Mouse (Mus musculus): ENCODE measurements around the gene B3gnt3. TPM values are rescaled to one million over a fixed set of nuclear protein-coding genes. Genes with fewer than 3 reads are reported as not detected.
"Not testable (repeated sequence)": the region's sequence is repeated elsewhere in the genome, so short reads cannot be mapped to it uniquely, and the experiment has no call there.

Gene B3gnt3
- total RNA-seq (2012; rRNA removed) (0.10 and 0.19 TPM in 2 replicates), polyA plus RNA-seq (2012; ENCODE audit: insufficient read depth in 1 of 2, insufficient read length in 2 of 2, low read depth in 1 of 2, low replicate concordance in 2 of 2, missing spikeins in 1 of 2) (under 1 TPM in 1 of 2 experiments, not detected in 1; 0.84 TPM)

DNA sequence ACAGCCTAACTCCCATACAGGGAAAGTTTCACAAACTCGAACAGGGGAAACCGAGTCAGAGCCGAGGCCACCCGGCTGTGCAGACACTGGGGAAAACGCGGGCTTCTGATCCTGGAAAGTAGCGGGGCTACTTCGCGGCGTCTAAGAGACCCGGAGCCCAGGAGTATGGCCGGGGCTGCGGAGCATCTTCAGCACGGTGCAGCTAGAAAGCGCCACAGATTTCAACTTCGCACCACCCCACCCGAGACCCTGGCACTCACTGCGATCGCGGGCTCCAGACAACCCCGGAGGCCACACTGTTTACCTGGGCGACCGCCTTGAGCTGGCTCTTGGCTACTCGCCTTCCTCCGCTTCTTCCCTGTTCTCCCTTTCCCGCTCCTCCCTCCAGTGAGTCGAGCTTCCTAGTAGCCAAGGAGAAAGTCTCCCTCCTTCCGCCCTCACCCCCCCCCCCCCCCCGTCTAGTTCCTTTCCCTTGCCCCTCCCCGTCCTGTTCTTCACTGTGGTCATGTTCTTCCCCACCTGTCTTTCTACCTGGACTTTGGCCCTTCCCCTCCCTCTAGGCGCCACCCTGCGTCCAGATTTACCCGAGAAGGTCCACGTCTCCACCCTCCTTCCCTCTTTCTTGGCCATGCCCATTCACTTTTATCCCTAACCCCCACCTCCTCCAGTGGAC is at the start of gene B3gnt3:
TSS of gene B3gnt3 (minus strand) at position 376 of the 673 bp plus-strand sequence.
- Histone ChIP-seq H3K9ac (ENCODE audit: control insufficient read depth, low read depth, low read length, poor library complexity, severe bottlenecking) (peak within 1 kb of the TSS; percentile 51), H3K36me3 (ENCODE audit: control insufficient read depth in 1 of 2, insufficient read depth in 2 of 2, low read length in 2 of 2) (peaks cover 0 to 8% of the 10 kb centered on the region in 2 experiments; a peak in 2 of 4 replicates), H3K27me3 (ENCODE audit: control insufficient read depth in 1 of 2, insufficient read depth in 2 of 2, low read length in 2 of 2) (no peaks in the 10 kb centered on the region), H3K9me3 (replicated peaks; ENCODE audit: insufficient read depth, low read length) (no peaks in the 10 kb centered on the region), H3K4me3 (ENCODE audit: control insufficient read depth in 1 of 2, insufficient read depth in 1 of 2, low read depth in 2 of 2, low read length in 2 of 2) (peak within 1 kb of the TSS; percentile 45 to 47), H3K27ac (ENCODE audit: control insufficient read depth, low read depth, low read length) (peak within 1 kb of the TSS; percentile 39), H3K4me1 (ENCODE audit: control insufficient read depth in 1 of 2, insufficient read depth in 2 of 2, low read length in 2 of 2) (peaks cover 10 to 21% of the 10 kb centered on the region in 2 experiments), H3K79me2 (ENCODE audit: control insufficient read depth, insufficient read depth, low read length, poor library complexity) (no peaks in the 10 kb centered on the region)
- TF ChIP-seq GABPA (IDR thresholded peaks at IDR 0.05; ENCODE audit: low read depth, low read length) = no peak
- no peak for TF ChIP-seq CTCF (IDR thresholded peaks at IDR 0.05 in 2 of 3, conservative IDR thresholded peaks at IDR 0.05 in 1 of 3; ENCODE audit: control insufficient read depth in 1 of 3, insufficient read depth in 1 of 3, low read depth in 2 of 3, low read length in 3 of 3, poor library complexity in 1 of 3, severe bottlenecking in 1 of 3)
- TF ChIP-seq MYB (IDR thresholded peaks at IDR 0.05; ENCODE audit: low read depth, low read length) = no peak
- no peak for TF ChIP-seq ZMIZ1 (IDR thresholded peaks at IDR 0.05; ENCODE audit: low read depth, low read length)
- no peak for TF ChIP-seq MAX (IDR thresholded peaks at IDR 0.05; ENCODE audit: low read length)
- TF ChIP-seq POLR2A (IDR thresholded peaks at IDR 0.05; ENCODE audit: control insufficient read depth in 1 of 2, insufficient read depth in 1 of 2, low read depth in 1 of 2, low read length in 2 of 2, poor library complexity in 1 of 2) = no peak
- TF ChIP-seq MAFK (IDR thresholded peaks at IDR 0.05; ENCODE audit: borderline replicate concordance, low read depth, low read length) = no peak
- no peak for TF ChIP-seq NRF1 (IDR thresholded peaks at IDR 0.05; ENCODE audit: insufficient read depth, low read depth, low read length, poor library complexity, severe bottlenecking)
- TF ChIP-seq USF1 (IDR thresholded peaks at IDR 0.05; ENCODE audit: low read depth, low read length) = no peak
- no peak for TF ChIP-seq USF2 (IDR thresholded peaks at IDR 0.05; ENCODE audit: borderline replicate concordance in 1 of 2, insufficient read depth in 1 of 2, low read depth in 1 of 2, low read length in 2 of 2)
- no peak for TF ChIP-seq EP300 (IDR thresholded peaks at IDR 0.05; ENCODE audit: low read depth in 1 of 2, low read length in 2 of 2)
- no peak for TF ChIP-seq KAT2A (conservative IDR thresholded peaks at IDR 0.05; ENCODE audit: low read depth, low read length)
- DNase-seq (ENCODE audit: low read depth, low spot score) = no peak

DNA sequence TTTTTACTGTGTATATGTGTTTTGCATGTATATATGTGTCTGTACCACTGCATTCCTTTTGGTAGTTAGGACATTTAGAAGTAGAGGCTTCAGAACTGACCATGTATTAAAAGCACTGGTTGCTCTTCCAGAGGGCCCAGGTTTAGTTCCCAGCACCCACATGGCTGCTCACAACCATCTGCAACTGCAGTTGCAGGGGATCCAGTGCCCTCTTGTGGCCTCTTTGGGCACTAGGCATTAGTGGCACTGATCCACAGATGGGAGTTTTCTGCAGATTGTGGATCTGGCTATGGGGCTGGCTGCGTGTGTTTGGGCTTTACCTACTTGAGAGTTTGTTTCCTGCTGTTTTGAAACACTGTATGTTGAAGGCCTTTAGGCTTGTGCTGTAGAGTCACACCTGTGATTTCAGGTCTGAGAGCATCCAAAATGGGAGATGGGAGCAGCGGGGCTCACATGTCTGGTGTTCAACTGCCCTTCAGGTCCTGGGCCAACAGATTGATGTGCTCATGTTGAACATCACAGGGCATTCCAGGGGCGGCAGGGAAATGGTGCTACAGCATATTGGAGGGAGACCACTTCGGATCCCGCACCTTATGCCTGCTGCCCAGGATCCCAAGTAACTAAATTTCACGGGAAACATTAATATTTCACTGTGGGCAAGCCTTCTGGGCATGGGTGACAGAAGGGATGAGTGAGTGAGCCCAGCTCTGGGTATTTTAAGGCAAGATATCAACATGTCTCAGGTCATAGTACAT is 47.9 kb upstream of the B3gnt3 start:
- not testable (repeated sequence) for H3K36me3 ChIP-seq (ENCODE audit: control insufficient read depth in 1 of 2, insufficient read depth in 2 of 2, low read length in 2 of 2); H3K9ac ChIP-seq (ENCODE audit: control insufficient read depth, low read depth, low read length, poor library complexity, severe bottlenecking); H3K4me1 ChIP-seq (ENCODE audit: control insufficient read depth in 1 of 2, insufficient read depth in 2 of 2, low read length in 2 of 2); H3K9me3 ChIP-seq (replicated peaks; ENCODE audit: insufficient read depth, low read length); DNase-seq (ENCODE audit: low read depth, low spot score); H3K4me3 ChIP-seq (ENCODE audit: control insufficient read depth in 1 of 2, insufficient read depth in 1 of 2, low read depth in 2 of 2, low read length in 2 of 2); H3K79me2 ChIP-seq (ENCODE audit: control insufficient read depth, insufficient read depth, low read length, poor library complexity); H3K27ac ChIP-seq (ENCODE audit: control insufficient read depth, low read depth, low read length); H3K27me3 ChIP-seq (ENCODE audit: control insufficient read depth in 1 of 2, insufficient read depth in 2 of 2, low read length in 2 of 2)
- peak in 2 of 3 experiments; percentile 26 to 38; a peak in 2 of 6 replicates for TF ChIP-seq CTCF (IDR thresholded peaks at IDR 0.05 in 2 of 3, conservative IDR thresholded peaks at IDR 0.05 in 1 of 3; ENCODE audit: control insufficient read depth in 1 of 3, insufficient read depth in 1 of 3, low read depth in 2 of 3, low read length in 3 of 3, poor library complexity in 1 of 3, severe bottlenecking in 1 of 3)

DNA sequence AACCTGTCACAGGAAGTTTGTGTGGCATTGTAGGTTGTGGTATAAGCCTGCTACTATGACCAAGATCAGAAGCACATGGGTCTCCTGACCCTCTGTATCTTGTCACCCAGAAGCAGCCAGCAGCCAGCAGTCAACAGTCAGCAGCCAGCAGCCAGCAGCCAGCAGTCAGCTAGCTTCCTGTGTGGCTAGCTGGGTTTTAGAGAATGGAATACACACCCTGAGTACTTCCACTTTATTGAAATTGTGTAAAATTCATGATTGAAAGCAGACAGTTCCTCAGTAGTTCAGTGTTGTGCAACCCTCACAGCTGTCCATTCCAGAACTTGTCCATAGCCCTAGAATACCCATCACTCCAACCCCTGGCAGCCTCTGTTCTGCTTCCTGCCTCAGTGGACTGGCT is 45.5 kb upstream of the B3gnt3 start:
- not testable (repeated sequence) for H3K27me3 ChIP-seq (ENCODE audit: control insufficient read depth in 1 of 2, insufficient read depth in 2 of 2, low read length in 2 of 2); DNase-seq (ENCODE audit: low read depth, low spot score); H3K9ac ChIP-seq (ENCODE audit: control insufficient read depth, low read depth, low read length, poor library complexity, severe bottlenecking); H3K4me3 ChIP-seq (ENCODE audit: control insufficient read depth in 1 of 2, insufficient read depth in 1 of 2, low read depth in 2 of 2, low read length in 2 of 2); H3K9me3 ChIP-seq (replicated peaks; ENCODE audit: insufficient read depth, low read length); H3K79me2 ChIP-seq (ENCODE audit: control insufficient read depth, insufficient read depth, low read length, poor library complexity); H3K36me3 ChIP-seq (ENCODE audit: control insufficient read depth in 1 of 2, insufficient read depth in 2 of 2, low read length in 2 of 2); H3K4me1 ChIP-seq (ENCODE audit: control insufficient read depth in 1 of 2, insufficient read depth in 2 of 2, low read length in 2 of 2); H3K27ac ChIP-seq (ENCODE audit: control insufficient read depth, low read depth, low read length)
